Mouse (Mus musculus) stomach, postnatal 0 days (tissue): ENCODE measurements around the gene Dapk3. TPM values are rescaled to one million over a fixed set of nuclear protein-coding genes. Genes with fewer than 3 reads are reported as not detected.
A peak's percentile ranks its signal among the peaks of the same experiment; 100 is the strongest.

Experiments
- ATAC-seq: fragments of 200-750 bp; cut with Nextera tagmentation; 2 replicates; pipeline ENCODE4 v1.8.0; 2017; ENCODE audit not compliant: low FRiP score, low TSS enrichment
- DNase-seq: peaks from one replicate; pipeline ENCODE4 v3.0.0-alpha.2; 2016; ENCODE audit warnings: low spot score
- H3K27ac ChIP-seq: fragments of 300-500 bp; sonication (generic); replicated peaks from 2 replicates; pipeline ENCODE4 v1.5.1; 2014; ENCODE audit warnings: mild to moderate bottlenecking, control low read depth
- H3K27me3 ChIP-seq: fragments of 300-500 bp; sonication (generic); 2 replicates; pipeline ENCODE4 v1.6.1; 2014; ENCODE audit warnings: low read length; ENCODE audit not compliant: control insufficient read depth, insufficient read depth
- H3K36me3 ChIP-seq: fragments of 300-500 bp; sonication (generic); 2 replicates; pipeline ENCODE4 v1.6.1; 2014; ENCODE audit warnings: low read length, mixed read lengths; ENCODE audit not compliant: control insufficient read depth, insufficient read depth
- H3K4me1 ChIP-seq: fragments of 300-500 bp; sonication (generic); replicated peaks from 2 replicates; pipeline ENCODE4 v1.6.1; 2014; ENCODE audit warnings: antibody characterized with exemption; ENCODE audit not compliant: control insufficient read depth, insufficient read depth
- H3K4me2 ChIP-seq: fragments of 300-500 bp; sonication (generic); replicated peaks from 2 replicates; pipeline ENCODE4 v1.6.1; 2014; ENCODE audit warnings: low read depth, mild to moderate bottlenecking, control low read depth, moderate library complexity
- H3K4me3 ChIP-seq: fragments of 300-500 bp; sonication (generic); 2 replicates; pipeline ENCODE4 v1.5.1; 2014; ENCODE audit warnings: low read depth, low read length, control low read depth
- H3K9ac ChIP-seq: fragments of 300-500 bp; sonication (generic); 2 replicates; pipeline ENCODE4 v1.6.1; 2014; ENCODE audit warnings: mild to moderate bottlenecking, low read length, control low read depth, mixed read lengths
- H3K9me3 ChIP-seq: fragments of 300-500 bp; sonication (generic); 2 replicates; pipeline ENCODE4 v1.6.1; 2016; ENCODE audit warnings: low read length; ENCODE audit not compliant: control insufficient read depth
- CTCF ChIP-seq: IDR thresholded peaks from 2 replicates; pipeline ENCODE4 v1.5.1; 2016; ENCODE audit warnings: antibody characterized with exemption, low read depth, mild to moderate bottlenecking, moderate library complexity
- EP300 ChIP-seq: optimal IDR thresholded peaks from 2 replicates; pipeline ENCODE3; 2016; ENCODE audit warnings: antibody characterized with exemption
- WGBS: fragments of 180-500 bp; shearing (Covaris S2); extraction: QIAGEN DNeasy Blood & Tissue Kit; methylation state at CpG from one replicate; pipeline ENCODE4 v1.1.7; 2014; 5-methylcytosine and 5-hydroxymethylcytosine counted together
- polyA plus RNA-seq: library from polyadenylated mRNA; unstranded; fragments of >200 nt; fragmentation: Nextera tagmentation; extraction: Ambion mirVana; gene quantifications from 2 replicates; pipeline ENCODE4 v1.2.1, GENCODE M21; 2015

Gene Dapk3
- 44.6 and 51.8 TPM in 2 replicates for polyA plus RNA-seq

DNA sequence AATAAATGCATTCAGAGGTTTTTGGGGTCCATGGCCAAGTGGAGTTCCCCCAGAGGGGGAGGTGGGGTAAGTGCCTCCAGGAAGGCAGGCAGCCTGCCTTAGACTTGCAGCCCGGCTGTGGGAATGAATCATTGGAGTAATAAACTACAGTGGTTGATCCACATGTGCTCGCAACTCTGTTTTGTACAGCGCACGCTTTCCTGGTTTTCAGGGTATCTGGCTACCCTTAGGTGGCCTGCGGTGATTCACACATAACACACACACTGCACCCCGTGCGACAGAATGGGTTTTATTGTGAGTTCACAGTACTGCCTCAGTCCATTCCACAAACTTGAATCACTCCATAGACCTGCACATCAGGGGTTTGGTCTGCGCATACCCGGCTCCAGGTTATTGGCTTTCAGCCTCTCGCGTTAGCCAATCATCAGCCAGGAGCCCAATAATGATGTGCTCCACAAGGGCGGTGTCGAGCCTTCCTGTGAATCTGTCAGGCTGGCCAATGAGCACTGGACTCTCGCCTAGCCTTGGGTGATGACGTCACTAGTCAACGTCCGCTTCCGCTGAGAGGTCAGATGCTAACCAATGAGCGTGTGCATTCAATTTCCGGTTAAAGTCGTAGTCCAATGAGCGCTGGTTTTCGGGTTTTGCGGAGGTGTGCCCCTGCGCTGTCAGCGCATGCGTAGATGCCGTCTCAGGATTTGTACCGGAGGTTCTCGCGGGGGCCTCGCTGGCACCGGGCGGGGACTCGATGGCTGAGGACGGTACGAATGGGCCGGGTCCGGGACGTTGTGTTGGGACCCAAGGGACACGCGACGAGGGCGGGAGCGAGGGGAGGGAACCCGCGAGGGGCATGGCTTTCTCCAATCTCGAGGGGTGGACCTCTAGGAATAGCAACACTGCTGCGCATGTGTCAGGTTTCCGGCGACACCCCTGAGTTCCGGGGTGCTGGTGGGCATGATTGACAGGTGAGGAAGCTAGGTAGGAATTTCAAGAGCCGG is at the start of gene Dapk3:
TSS of gene Dapk3 (plus strand) at position 670 of the 998 bp plus-strand sequence.
- Histone ChIP-seq H3K4me1 (peaks cover 8% of the 10 kb centered on the region; the same call in 1 of the 2 replicates), H3K4me2 (peak within 1 kb of the TSS; percentile 64), H3K9ac (peak within 1 kb of the TSS; percentile 70), H3K4me3 (peak within 1 kb of the TSS; percentile 58), H3K9me3 (no peaks in the 10 kb centered on the region), H3K27ac (peak within 1 kb of the TSS; percentile 94), H3K36me3 (peaks cover 44% of the 10 kb centered on the region), H3K27me3 (no peaks in the 10 kb centered on the region)
- peak; percentile 97 for DNase-seq
- ATAC-seq: peak; percentile 92
- TF ChIP-seq EP300 (peak; percentile 46), CTCF (no peak)
- WGBS: 4% methylated on average over 53 of the region's 53 CpGs

DNA sequence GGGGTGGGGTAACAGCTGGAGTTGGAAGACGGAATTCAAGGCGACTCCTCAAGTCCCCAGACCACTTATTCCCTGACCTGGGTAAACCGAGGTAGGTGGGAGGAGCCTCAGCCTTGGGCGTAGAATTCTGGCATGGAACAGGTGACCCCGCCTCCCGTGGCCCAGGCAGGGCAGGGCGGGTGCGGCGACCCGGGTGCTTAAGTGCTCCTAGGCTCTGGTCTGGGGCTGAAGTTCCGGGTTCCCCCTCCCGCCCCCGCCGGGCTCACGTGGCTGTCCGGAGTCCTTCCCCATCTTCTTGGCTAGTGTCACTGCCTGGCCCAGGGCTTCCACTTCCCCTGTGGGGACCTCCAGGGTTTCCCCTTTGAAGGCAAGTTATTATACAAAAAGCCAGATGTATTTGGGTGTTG is 48.6 kb upstream of the Dapk3 start:
- DNase-seq (peak; percentile 86), ATAC-seq (no peak)
- WGBS: 7% methylated on average over 15 of the region's 16 CpGs
- H3K4me3 ChIP-seq: no peak overlapping the region
- no peak for TF ChIP-seq EP300
- TF ChIP-seq CTCF: no peak
- no peaks in the 10 kb centered on the region for H3K9me3 ChIP-seq
- H3K9ac ChIP-seq: peak overlapping the region; percentile 23; the same call in 1 of the 2 replicates
- H3K4me2 ChIP-seq: peak overlapping the region; percentile 97
- peak overlapping the region; percentile 99 for H3K27ac ChIP-seq
- no peaks in the 10 kb centered on the region for H3K27me3 ChIP-seq
- no peaks in the 10 kb centered on the region for H3K36me3 ChIP-seq
- H3K4me1 ChIP-seq: peaks cover 6% of the 10 kb centered on the region

DNA sequence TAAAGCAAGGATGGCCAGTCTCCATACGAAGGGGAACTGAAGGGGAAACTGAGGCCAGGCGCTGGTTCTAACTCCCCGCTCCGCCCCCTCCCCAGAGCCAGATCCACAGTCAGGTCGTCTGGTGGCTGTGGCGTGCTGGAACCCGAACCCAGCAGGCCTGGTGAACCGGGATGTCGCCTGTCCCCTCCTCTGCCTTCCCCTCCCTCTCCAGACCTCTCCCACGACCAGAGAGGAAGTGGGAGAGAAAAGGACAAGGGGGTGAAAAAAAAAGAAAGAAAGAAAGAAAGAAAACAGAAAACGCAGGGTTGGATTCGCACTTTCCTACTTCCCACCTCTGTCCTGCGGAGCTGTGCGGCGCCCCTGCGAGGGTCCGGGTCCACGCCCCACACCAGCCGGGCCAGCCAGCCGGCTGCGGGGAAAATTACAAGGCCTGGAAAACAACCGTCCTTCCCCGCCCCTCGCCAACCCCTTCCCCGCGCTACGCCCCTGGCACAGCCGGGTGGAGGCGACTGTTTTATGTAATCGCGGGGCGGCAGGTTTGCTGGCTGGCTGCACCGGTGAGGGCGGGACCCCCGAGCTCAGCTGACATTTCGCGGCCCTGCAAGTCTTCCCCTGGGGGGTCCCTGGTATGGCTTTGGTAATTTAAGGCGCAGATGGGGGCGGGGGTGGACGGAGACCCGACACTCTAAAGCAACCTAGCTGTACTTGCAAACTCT is 47.7 kb upstream of the Dapk3 start, which contains the start of gene Zbtb7a:
TSS of gene Zbtb7a (plus strand) at position 255 of the 716 bp plus-strand sequence.
- 3% methylated on average over 40 of the region's 41 CpGs for WGBS
- no peak for TF ChIP-seq EP300
- no peak for TF ChIP-seq CTCF
- ATAC-seq: no peak

DNA sequence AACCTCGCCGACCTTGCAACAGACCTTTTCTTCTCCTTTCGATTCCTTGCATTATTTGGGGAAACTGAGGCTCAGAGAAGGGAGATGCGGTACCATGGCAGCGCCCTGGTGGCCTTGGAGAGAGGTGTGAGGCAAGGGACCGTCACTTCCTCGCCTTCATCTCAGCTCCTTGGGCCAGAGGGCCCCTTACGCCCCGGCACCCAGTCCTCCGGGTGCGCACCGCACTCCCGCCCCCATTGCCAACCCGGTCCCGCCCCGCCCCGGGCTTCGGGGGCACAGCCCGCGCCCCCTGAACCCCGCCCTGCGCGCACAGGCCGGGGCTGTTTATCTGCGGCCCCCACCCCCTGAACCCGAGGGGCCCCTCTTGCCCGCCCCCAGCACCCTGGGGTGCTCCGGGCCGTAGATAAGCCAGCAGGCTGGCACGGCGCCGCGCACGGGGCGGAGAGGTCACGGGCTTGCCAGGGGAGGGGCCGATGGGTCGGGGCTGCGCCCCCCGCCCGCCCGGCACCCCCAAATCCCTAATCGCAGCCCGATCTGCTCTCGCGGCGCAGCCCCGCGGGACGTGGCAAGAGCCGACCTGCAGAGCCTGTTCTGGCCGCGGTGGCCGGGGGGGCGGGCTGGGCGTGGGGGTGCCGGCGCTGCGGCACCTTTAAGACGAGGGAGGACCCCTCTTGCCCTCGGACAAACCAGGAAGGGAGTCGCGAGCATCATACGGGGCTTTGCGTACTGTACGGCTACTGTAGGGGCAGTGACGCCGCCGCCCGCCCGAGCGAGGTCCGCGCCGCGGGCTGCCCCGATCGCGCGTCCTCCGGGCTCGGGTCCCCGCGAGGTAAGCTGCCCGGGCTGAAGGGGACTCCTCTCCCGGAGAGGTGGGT is 46.7 kb upstream of the Dapk3 start:
- peak; percentile 58 for ATAC-seq
- Histone ChIP-seq H3K27me3 (no peaks in the 10 kb centered on the region), H3K9ac (peak overlapping the region; percentile 98), H3K9me3 (no peaks in the 10 kb centered on the region), H3K36me3 (no peaks in the 10 kb centered on the region), H3K4me2 (peak overlapping the region; percentile 97), H3K27ac (peak overlapping the region; percentile 99), H3K4me1 (peaks cover 10% of the 10 kb centered on the region), H3K4me3 (peak overlapping the region; percentile 98)
- TF ChIP-seq EP300 (no peak), CTCF (peak; percentile 21)
- WGBS: 2% methylated on average over 54 of the region's 86 CpGs
- DNase-seq: peak; percentile 91

More for the DNA sequence above, 47.7 kb upstream of the Dapk3 start, which contains the start of gene Zbtb7a:
- Histone ChIP-seq H3K4me3 (peak within 1 kb of the TSS; percentile 98), H3K4me1 (peaks cover 4% of the 10 kb centered on the region), H3K27ac (peak within 1 kb of the TSS; percentile 99), H3K9me3 (no peaks in the 10 kb centered on the region), H3K9ac (peak within 1 kb of the TSS; percentile 98), H3K27me3 (no peaks in the 10 kb centered on the region), H3K4me2 (peak within 1 kb of the TSS; percentile 97), H3K36me3 (no peaks in the 10 kb centered on the region)
- DNase-seq: peak; percentile 62

DNA sequence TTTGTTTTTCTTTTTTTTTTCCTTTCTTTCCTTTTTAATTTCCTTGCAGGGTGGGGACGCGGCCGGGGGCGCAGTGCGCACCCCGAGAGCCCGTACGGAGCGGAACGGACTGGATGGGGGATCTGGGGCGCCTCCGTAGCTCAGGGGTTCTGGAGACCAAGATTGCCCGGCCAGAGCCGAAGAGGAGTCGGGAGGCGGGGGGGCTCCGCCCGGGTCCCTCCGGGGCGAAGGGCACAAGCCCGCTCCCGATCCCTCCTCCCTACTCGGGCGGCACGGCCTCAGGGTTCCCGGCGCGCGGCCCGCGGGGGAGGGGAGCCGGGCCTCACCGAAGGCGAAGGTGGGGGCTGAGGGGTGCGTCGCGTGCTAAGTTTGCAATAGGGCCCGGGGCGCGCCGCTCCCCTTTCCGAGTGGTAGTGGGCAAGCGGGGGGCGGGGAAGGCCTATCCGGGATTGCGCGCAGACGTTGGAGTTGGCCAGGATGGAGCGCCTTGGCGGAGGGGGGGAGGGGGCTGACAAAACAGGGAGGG is 46.0 kb upstream of the Dapk3 start:
- Histone ChIP-seq H3K4me1 (peaks cover 10% of the 10 kb centered on the region), H3K4me3 (peak overlapping the region; percentile 98), H3K9ac (peak overlapping the region; percentile 98), H3K4me2 (peak overlapping the region; percentile 97), H3K27ac (peak overlapping the region; percentile 99), H3K9me3 (no peaks in the 10 kb centered on the region), H3K27me3 (no peaks in the 10 kb centered on the region), H3K36me3 (no peaks in the 10 kb centered on the region)
- peak; percentile 31 for ATAC-seq
- TF ChIP-seq EP300 (no peak), CTCF (no peak)
- WGBS: under 1% methylated on average over 28 of the region's 50 CpGs
- DNase-seq: peak; percentile 86
